Mouse (Mus musculus) heart, embryonic 13.5 days (tissue): Measurements from ENCODE around the gene Map1s. TPM values are rescaled to one million over a fixed set of nuclear protein-coding genes. Genes with fewer than 3 reads are reported as not detected.

Experiments
- ATAC-seq: fragments of 200-750 bp; cut with Nextera tagmentation; 2 replicates; pipeline ENCODE4 v1.8.0; 2017; ENCODE audit warnings: moderate TSS enrichment; ENCODE audit not compliant: insufficient number of reproducible peaks, low FRiP score, low TSS enrichment; ENCODE audit errors: extremely low read depth
- H3K27ac ChIP-seq: fragments of 300-500 bp; sonication (generic); replicated peaks from 2 replicates; pipeline ENCODE4 v1.5.1; 2015; ENCODE audit warnings: moderate library complexity, mild to moderate bottlenecking, inconsistent platforms
- H3K27me3 ChIP-seq: fragments of 300-500 bp; sonication (generic); replicated peaks from 2 replicates; pipeline ENCODE4 v1.6.1; 2015; ENCODE audit warnings: mild to moderate bottlenecking, inconsistent platforms
- H3K36me3 ChIP-seq: fragments of 300-500 bp; sonication (generic); 2 replicates; pipeline ENCODE4 v1.6.1; 2015; ENCODE audit warnings: mild to moderate bottlenecking, inconsistent platforms
- H3K4me1 ChIP-seq: fragments of 300-500 bp; sonication (generic); 2 replicates; pipeline ENCODE4 v1.6.1; 2015; ENCODE audit warnings: inconsistent platforms
- H3K4me2 ChIP-seq: fragments of 300-500 bp; sonication (generic); 2 replicates; pipeline ENCODE4 v1.6.1; 2015; ENCODE audit warnings: inconsistent platforms, mild to moderate bottlenecking, moderate library complexity
- H3K4me3 ChIP-seq: fragments of 300-500 bp; sonication (generic); 2 replicates; pipeline ENCODE4 v1.5.1; 2015; ENCODE audit warnings: moderate library complexity, mild to moderate bottlenecking, inconsistent platforms
- H3K9ac ChIP-seq: fragments of 300-500 bp; sonication (generic); 2 replicates; pipeline ENCODE4 v1.6.1; 2015; ENCODE audit warnings: inconsistent platforms, mild to moderate bottlenecking, moderate library complexity
- H3K9me3 ChIP-seq: fragments of 300-500 bp; sonication (generic); 2 replicates; pipeline ENCODE4 v1.6.1; 2016; ENCODE audit warnings: inconsistent platforms
- WGBS: fragments of 180-500 bp; shearing (Covaris S2); methylation state at CpG from one replicate; pipeline ENCODE4 v1.1.7; 2015; ENCODE audit warnings: mixed read lengths; 5-methylcytosine and 5-hydroxymethylcytosine counted together
- polyA plus RNA-seq: library from polyadenylated mRNA; unstranded; fragments of >200 nt; fragmentation: Nextera tagmentation; extraction: Ambion mirVana; gene quantifications from 2 replicates; pipeline ENCODE4 v1.2.1, GENCODE M21; 2015

The Map1s gene
- polyA plus RNA-seq, 1 experiment from 2014 or later: 35.0 TPM

- peak overlapping the region; percentile 17; the same call in 1 of the 2 replicates for H3K9ac ChIP-seq
- no peaks in the 10 kb centered on the region for H3K36me3 ChIP-seq
- peaks cover 12% of the 10 kb centered on the region for H3K4me1 ChIP-seq
- 4% methylated on average over 4 of the region's 4 CpGs for WGBS
- H3K27me3 ChIP-seq: peaks cover 9% of the 10 kb centered on the region; the same call in 1 of the 2 replicates
- no peak overlapping the region for H3K4me3 ChIP-seq
- no peaks in the 10 kb centered on the region for H3K9me3 ChIP-seq
- no peak overlapping the region for H3K4me2 ChIP-seq
- H3K27ac ChIP-seq: peak overlapping the region; percentile 16
- ATAC-seq: no peak
These were observed 25.6 kb upstream of the Map1s start for GRCm38 (mm10) chr8:70880126-70880525.

- H3K4me3 ChIP-seq: no peak overlapping the region
- H3K9ac ChIP-seq: peak overlapping the region; percentile 17
- peaks cover 12% of the 10 kb centered on the region for H3K4me1 ChIP-seq
- H3K36me3 ChIP-seq: no peaks in the 10 kb centered on the region
- no peak for ATAC-seq
- no peak overlapping the region for H3K4me2 ChIP-seq
- 16% methylated on average over 11 of the region's 11 CpGs for WGBS
- H3K27me3 ChIP-seq: 0 out of 2 replicates have a peak, but pooled peaks cover 11% of the 10 kb centered on the region
- no peaks in the 10 kb centered on the region for H3K9me3 ChIP-seq
- peak overlapping the region; percentile 16 for H3K27ac ChIP-seq
These were observed 25.2 kb upstream of the Map1s start for GRCm38 (mm10) chr8:70880546-70880945.

GRCm38 (mm10) chr8:70884186-70884585 lies 21.5 kb upstream of the Map1s start:
- Histone ChIP-seq H3K36me3 (no peaks in the 10 kb centered on the region), H3K27me3 (peaks cover 45% of the 10 kb centered on the region), H3K9ac (no peak overlapping the region), H3K4me1 (peaks cover 12% of the 10 kb centered on the region), H3K4me2 (no peak overlapping the region), H3K27ac (no peak overlapping the region), H3K4me3 (no peak overlapping the region), H3K9me3 (no peaks in the 10 kb centered on the region)
- no peak for ATAC-seq
- 81% methylated on average over 4 of the region's 4 CpGs for WGBS

GRCm38 (mm10) chr8:70884683-70885082 lies 21.0 kb upstream of the Map1s start:
- peaks cover 48% of the 10 kb centered on the region for H3K27me3 ChIP-seq
- H3K4me3 ChIP-seq: no peak overlapping the region
- no peaks in the 10 kb centered on the region for H3K36me3 ChIP-seq
- no peak overlapping the region for H3K4me2 ChIP-seq
- H3K9me3 ChIP-seq: no peaks in the 10 kb centered on the region
- H3K27ac ChIP-seq: no peak overlapping the region
- no peak for ATAC-seq
- no peak overlapping the region for H3K9ac ChIP-seq
- WGBS: 73% methylated on average over 10 of the region's 10 CpGs
- peaks cover 12% of the 10 kb centered on the region for H3K4me1 ChIP-seq

GRCm38 (mm10) chr8:70885612-70886011 lies 20.1 kb upstream of the Map1s start:
- WGBS: 14% methylated on average over 12 of the region's 12 CpGs
- peaks cover 51% of the 10 kb centered on the region for H3K27me3 ChIP-seq
- H3K4me1 ChIP-seq: peaks cover 4% of the 10 kb centered on the region; the same call in 1 of the 2 replicates
- H3K9ac ChIP-seq: no peak overlapping the region
- no peaks in the 10 kb centered on the region for H3K36me3 ChIP-seq
- ATAC-seq: no peak
- no peak overlapping the region for H3K4me3 ChIP-seq
- no peak overlapping the region for H3K27ac ChIP-seq
- no peaks in the 10 kb centered on the region for H3K9me3 ChIP-seq
- H3K4me2 ChIP-seq: no peak overlapping the region

- H3K4me3 ChIP-seq: no peak overlapping the region
- no peak overlapping the region for H3K4me2 ChIP-seq
- no peaks in the 10 kb centered on the region for H3K36me3 ChIP-seq
- 6% methylated on average over 18 of the region's 18 CpGs for WGBS
- H3K4me1 ChIP-seq: peaks cover 9% of the 10 kb centered on the region
- H3K27me3 ChIP-seq: peaks cover 72% of the 10 kb centered on the region
- H3K27ac ChIP-seq: no peak overlapping the region
- peak; percentile 27; the same call in 1 of the 2 replicates for ATAC-seq
- H3K9me3 ChIP-seq: 0 out of 2 replicates have a peak, but pooled peaks cover 3% of the 10 kb centered on the region
- no peak overlapping the region for H3K9ac ChIP-seq
These were observed 18.1 kb upstream of the Map1s start for GRCm38 (mm10) chr8:70887669-70888068.

GRCm38 (mm10) chr8:70890656-70891055 lies 15.1 kb upstream of the Map1s start:
- Histone ChIP-seq H3K27me3 (peaks cover 89% of the 10 kb centered on the region), H3K27ac (no peak overlapping the region), H3K4me3 (no peak overlapping the region), H3K9ac (no peak overlapping the region), H3K4me1 (peaks cover 15% of the 10 kb centered on the region), H3K4me2 (no peak overlapping the region), H3K36me3 (peaks cover 21% of the 10 kb centered on the region), H3K9me3 (0 out of 2 replicates have a peak, but pooled peaks cover 3% of the 10 kb centered on the region)
- WGBS: 85% methylated on average over 5 of the region's 5 CpGs
- no peak for ATAC-seq

- peaks cover 82% of the 10 kb centered on the region for H3K27me3 ChIP-seq
- H3K36me3 ChIP-seq: peaks cover 25% of the 10 kb centered on the region
- H3K27ac ChIP-seq: no peak overlapping the region
- H3K4me1 ChIP-seq: peaks cover 22% of the 10 kb centered on the region
- no peak for ATAC-seq
- WGBS: 9% methylated on average over 21 of the region's 21 CpGs
- no peak overlapping the region for H3K9ac ChIP-seq
- no peak overlapping the region for H3K4me2 ChIP-seq
- 0 out of 2 replicates have a peak, but pooled peaks cover 3% of the 10 kb centered on the region for H3K9me3 ChIP-seq
- H3K4me3 ChIP-seq: no peak overlapping the region
These were observed 14.4 kb upstream of the Map1s start for GRCm38 (mm10) chr8:70891356-70891755.

- peaks cover 25% of the 10 kb centered on the region for H3K36me3 ChIP-seq
- H3K4me3 ChIP-seq: peak within 1 kb of the TSS; percentile 40
- H3K9me3 ChIP-seq: 0 out of 2 replicates have a peak, but pooled peaks cover 3% of the 10 kb centered on the region
- WGBS: 2% methylated on average over 80 of the region's 80 CpGs
- no peak within 1 kb of the TSS for H3K27ac ChIP-seq
- ATAC-seq: no peak
- H3K4me1 ChIP-seq: peaks cover 24% of the 10 kb centered on the region
- peaks cover 74% of the 10 kb centered on the region for H3K27me3 ChIP-seq
- peak within 1 kb of the TSS; percentile 58 for H3K4me2 ChIP-seq
- H3K9ac ChIP-seq: peak within 1 kb of the TSS; percentile 60
These were observed 13.5 kb upstream of the Map1s start, which contains the start of gene Slc5a5 for GRCm38 (mm10) chr8:70892022-70892895. Slc5a5 (minus strand) TSS chr8:70892757.

- Histone ChIP-seq H3K4me3 (peak overlapping the region; percentile 40), H3K9me3 (0 out of 2 replicates have a peak, but pooled peaks cover 3% of the 10 kb centered on the region), H3K36me3 (peaks cover 25% of the 10 kb centered on the region), H3K9ac (peak overlapping the region; percentile 60; the same call in 1 of the 2 replicates), H3K27ac (no peak overlapping the region), H3K27me3 (peaks cover 67% of the 10 kb centered on the region), H3K4me2 (peak overlapping the region; percentile 58), H3K4me1 (peaks cover 24% of the 10 kb centered on the region)
- 25% methylated on average over 20 of the region's 20 CpGs for WGBS
- ATAC-seq: no peak
These were observed 12.7 kb upstream of the Map1s start for GRCm38 (mm10) chr8:70892896-70893655.
